Mouse (Mus musculus) lung, postnatal 36 days (tissue): ENCODE data around the gene Gpr152.
"Not testable (repeated sequence)": the region's sequence is repeated elsewhere in the genome, so short reads cannot be mapped to it uniquely, and the experiment has no call there.

Experiments
- DNase-seq: peaks from one replicate; pipeline ENCODE4 v3.0.0; 2022; ENCODE audit warnings: mixed read lengths

The Gpr152 gene

GRCm38 (mm10) chr19:4131768-4132167 lies 7.8 kb upstream of the Gpr152 start:
- no peak for DNase-seq

GRCm38 (mm10) chr19:4134354-4134753 lies 5.2 kb upstream of the Gpr152 start:
- no peak for DNase-seq

- DNase-seq = not testable (repeated sequence)
Observed at GRCm38 (mm10) chr19:4135229-4135962, 4.2 kb upstream of the Gpr152 start.

DNA sequence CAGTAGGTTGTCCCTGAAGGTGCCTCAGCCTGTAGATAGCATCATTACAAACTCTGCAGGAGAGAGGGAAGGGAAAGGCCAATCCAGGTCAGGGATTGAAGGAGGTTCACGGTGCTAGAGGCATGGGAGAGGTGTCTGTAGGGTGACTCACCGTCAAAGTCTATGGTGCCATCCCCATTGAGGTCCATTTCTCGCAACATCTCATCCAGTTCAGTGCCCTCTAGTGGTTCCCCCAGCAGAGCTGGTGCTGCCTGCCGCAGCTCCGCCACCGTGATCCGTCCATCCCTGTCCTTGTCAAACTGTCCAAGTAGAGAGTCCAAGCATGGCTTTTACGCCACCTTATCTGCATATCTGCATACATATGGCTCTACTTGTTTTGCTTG lies 3.6 kb upstream of the Gpr152 start:
- not testable (repeated sequence) for DNase-seq

DNA sequence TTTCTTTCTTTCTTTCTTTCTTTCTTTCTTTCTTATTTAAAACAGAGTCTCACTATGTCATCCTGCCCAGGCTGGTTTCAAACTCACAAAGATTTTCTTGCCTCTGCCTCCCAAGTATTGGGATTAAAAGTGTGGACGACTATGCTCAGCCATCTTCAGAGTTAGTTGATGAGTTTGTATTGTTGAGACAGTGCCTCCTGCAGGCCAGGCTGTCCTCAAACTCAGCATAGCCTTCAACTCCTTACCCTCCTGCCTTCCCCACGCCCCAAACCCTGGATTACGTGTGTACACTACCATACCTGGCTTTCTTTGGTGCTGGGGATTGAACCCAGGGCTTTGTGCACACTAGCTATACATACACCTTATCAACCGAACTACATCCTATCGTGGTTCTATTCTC lies 3.1 kb upstream of the Gpr152 start:
- DNase-seq = no peak

GRCm38 (mm10) chr19:4137913-4138312 lies 1.7 kb upstream of the Gpr152 start:
- no peak for DNase-seq

- DNase-seq = no peak
Observed at GRCm38 (mm10) chr19:4140147-4140546, 560 bp downstream of the Gpr152 start.

GRCm38 (mm10) chr19:4142416-4143173 lies 3.0 kb downstream of the Gpr152 start:
- DNase-seq = no peak

DNA sequence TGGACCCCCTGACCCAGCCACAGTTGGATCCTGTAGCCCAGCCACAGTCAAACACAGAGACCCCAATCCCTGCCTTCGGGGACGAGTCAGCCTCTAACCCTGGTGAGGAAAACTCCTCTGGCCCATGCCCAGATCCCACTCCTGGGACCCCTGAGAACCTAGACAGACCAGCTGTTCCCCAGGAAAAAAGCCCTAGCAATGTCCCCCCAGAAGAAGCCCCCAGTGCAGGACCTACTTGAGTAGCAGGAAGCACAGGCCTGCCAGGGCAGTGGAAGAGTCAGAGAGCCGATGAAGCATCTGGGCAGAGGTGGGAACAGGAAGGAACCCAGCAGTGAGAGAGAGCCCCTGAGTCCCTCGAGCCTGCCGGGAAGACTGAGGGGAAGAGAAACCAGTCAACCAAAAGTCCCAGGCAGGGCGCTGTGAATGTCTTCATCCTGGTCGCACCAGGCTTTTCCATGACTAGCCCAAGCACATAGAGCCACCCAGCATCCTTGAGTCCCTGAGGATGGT lies 4.2 kb downstream of the Gpr152 start, which contains the start of gene Cabp4:
Gene Cabp4, minus strand, starts transcription at position 275 of the 510 bp plus-strand sequence.
- no peak for DNase-seq

GRCm38 (mm10) chr19:4144550-4145498 lies 5.2 kb downstream of the Gpr152 start:
- peak; percentile 54 for DNase-seq

- DNase-seq = no peak
Observed at GRCm38 (mm10) chr19:4145936-4146335, 6.3 kb downstream of the Gpr152 start.

DNA sequence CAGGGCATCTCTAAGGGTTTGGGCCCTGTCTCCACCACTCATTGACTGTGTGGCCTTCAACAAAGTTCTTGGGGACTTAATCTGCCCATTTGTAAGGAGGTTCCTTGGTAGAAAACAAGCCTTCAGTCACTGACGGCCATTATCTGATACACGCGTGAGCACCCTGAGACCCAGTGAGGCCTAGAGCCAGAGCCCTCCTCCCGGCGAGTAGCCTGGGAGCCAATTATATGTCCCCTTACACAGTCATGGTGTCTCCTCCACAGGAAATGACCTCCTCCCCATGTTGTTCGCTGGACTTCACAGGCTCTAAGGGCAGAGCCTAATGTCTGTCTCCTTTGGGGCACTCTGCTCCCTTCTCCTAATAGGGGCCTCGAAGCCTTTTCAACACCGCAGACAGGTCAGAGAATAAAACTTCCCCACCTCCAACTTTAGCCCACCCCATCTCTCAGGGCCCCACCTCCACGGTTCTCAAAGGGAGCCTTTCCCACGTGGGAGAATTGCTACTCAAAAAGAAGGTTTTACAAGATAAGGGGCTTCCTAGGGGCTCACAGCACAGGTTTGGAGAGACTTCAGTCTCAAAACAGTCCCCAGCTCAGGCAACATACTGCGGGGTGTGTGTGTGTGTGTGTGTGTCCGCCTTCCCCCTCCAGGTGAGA lies 6.9 kb downstream of the Gpr152 start:
- no peak for DNase-seq

DNA sequence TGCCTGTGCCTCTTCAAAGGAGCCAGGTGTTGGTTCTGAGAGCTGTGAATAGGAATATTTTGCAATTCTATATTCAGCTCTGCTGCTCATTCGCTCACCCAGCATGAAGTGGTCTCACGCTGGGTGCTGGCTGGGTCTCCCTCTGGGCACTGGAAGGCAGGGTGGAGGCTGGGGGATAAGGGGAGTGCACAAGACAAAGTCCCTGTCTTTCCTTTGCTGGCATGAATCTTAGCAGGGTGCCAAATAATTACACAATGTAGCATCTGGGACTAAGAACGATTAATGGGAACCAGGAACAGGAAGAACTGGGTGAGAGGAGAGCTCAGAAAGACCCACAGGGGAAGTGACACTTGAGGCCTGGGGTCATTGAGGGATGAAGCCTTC lies 7.4 kb downstream of the Gpr152 start:
- DNase-seq = peak; percentile 50

GRCm38 (mm10) chr19:4147782-4148490 lies 8.3 kb downstream of the Gpr152 start:
- DNase-seq = no peak

DNA sequence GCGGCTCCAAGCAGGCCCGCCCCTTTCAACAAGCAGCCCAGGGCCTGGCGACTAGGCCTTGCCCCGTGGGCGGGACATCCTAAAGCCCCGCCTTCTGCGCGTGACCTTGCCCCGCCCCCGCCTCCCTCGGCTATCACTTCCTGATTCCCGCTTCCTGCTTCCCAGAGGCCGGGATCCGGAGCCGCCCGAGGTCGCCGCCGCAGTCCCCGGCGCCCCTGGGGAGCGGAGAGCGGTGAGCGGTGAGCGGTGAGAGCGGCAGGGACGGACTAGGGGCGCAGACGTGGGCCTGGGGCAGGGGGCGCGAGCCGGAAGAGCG lies 8.9 kb downstream of the Gpr152 start, which contains the start of gene Coro1b:
Gene Coro1b, plus strand, starts transcription at position 129 of the 316 bp plus-strand sequence.
- DNase-seq = peak; percentile 98

GRCm38 (mm10) chr19:4148819-4149218 lies 9.2 kb downstream of the Gpr152 start:
- DNase-seq = no peak

DNA sequence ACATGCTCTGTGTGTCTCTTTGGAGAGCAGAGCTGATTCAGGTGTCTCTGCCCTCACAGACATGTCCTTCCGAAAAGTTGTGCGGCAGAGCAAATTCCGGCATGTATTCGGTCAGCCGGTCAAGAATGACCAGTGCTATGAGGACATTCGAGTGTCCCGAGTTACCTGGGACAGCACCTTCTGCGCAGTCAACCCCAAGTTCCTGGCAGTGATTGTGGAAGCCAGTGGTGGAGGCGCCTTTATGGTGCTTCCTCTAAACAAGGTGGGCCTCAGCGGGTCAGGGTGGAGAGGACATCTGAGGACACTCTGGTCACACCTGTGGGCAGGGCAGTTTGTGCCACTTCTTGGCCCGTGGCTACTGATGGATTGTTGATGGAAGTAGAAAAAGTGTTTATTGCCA lies 9.7 kb downstream of the Gpr152 start:
- DNase-seq = no peak

- no peak for DNase-seq
Observed at GRCm38 (mm10) chr19:4149764-4150461, 10.3 kb downstream of the Gpr152 start.

GRCm38 (mm10) chr19:4150567-4151487 lies 11.2 kb downstream of the Gpr152 start:
- DNase-seq = no peak

DNA sequence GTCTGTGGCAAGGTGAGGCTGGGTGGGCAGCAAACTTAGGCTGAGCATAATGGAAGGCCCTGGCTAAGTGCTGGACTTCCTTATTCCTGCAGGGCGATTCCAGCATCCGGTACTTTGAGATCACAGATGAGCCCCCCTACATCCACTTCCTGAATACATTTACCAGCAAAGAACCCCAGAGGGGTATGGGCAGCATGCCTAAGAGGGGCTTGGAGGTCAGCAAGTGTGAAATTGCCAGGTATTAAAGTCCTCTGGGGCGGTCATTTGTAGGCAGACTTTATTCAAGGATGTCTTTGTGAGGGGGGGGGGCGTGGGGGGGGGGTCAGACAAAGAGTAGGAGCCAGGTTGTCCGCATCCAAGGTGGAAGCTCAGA lies 11.9 kb downstream of the Gpr152 start:
- no peak for DNase-seq
